Comparison of ENCODE assay signal across 8 mouse cellular contexts in the genomic region with DNA sequence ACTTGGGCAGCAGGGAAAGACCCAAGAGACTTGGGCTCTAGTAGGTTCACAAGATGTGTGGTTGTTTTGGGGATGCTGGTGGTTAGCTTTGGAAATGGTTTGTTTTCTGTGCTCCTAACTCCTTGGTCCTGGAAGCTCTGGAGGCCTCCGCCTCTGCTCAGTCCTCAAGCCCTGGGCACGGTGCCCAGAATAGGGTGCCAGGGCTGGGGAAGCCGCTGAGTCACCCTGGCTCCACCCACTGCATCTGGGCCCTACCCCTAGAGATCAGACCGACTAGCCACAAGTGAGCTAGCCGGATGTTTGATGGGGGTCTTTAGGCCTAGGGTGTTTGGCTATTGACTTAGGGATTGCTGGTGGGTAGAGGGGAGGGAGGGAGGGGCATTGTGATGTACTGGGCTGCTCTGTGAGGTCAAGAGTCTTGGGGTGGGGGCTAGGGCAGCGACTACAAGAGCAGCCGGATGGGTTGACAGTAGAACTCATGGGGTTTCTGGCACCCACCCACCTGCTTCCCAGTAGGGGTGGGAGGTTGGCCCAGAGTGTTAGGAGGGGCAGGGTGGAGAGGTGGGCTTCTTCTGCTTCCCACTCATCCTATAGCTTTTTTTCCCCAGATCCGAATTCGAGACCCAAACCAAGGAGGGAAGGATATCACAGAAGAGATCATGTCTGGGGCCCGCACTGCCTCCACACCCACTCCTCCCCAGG. TPM values are rescaled to one million over a fixed set of nuclear protein-coding genes. Genes with fewer than 3 reads are reported as not detected.
DNase-seq lines count a peak whose midpoint lies in the region; ATAC-seq and TF ChIP-seq lines count a peak whose summit lies in the region.

No protein-coding gene starts in this region.

- no peak overlapping the region for H3K27ac ChIP-seq in kidney, embryonic 14.5 days (ENCODE audit: low read depth, low read length)
- H3K27ac ChIP-seq in lung, postnatal 0 days (ENCODE audit: low read length) = peak overlapping the region; percentile 73
- H3K27ac ChIP-seq in stomach, postnatal 0 days (replicated peaks) = peak overlapping the region; percentile 78
- no peak overlapping the region for H3K27ac ChIP-seq in hindbrain, embryonic 14.5 days

- peak; percentile 81 for DNase-seq in kidney, adult 18-20 months
- peak; percentile 90 for DNase-seq in gastrocnemius, postnatal 14 days
- peak; percentile 58 to 73 for DNase-seq in kidney, postnatal 4 days
- peak; percentile 94 for DNase-seq in lung, postnatal 0 days (ENCODE audit: low spot score)
- DNase-seq in stomach, postnatal 0 days (ENCODE audit: low spot score) = peak; percentile 94
- no peak for DNase-seq in hindbrain, embryonic 14.5 days (ENCODE audit: low spot score)

- H3K9me3 ChIP-seq in kidney, embryonic 14.5 days (ENCODE audit: control insufficient read depth, low read length) = no peaks in the 10 kb centered on the region
- no peaks in the 10 kb centered on the region for H3K9me3 ChIP-seq in lung, postnatal 0 days (ENCODE audit: low read length)
- no peaks in the 10 kb centered on the region for H3K9me3 ChIP-seq in stomach, postnatal 0 days (ENCODE audit: control insufficient read depth, low read length)
- no peaks in the 10 kb centered on the region for H3K9me3 ChIP-seq in hindbrain, embryonic 14.5 days (ENCODE audit: control insufficient read depth, low read length)

- H3K9ac ChIP-seq in kidney, embryonic 14.5 days (ENCODE audit: low read depth, low read length) = no peak overlapping the region
- H3K9ac ChIP-seq in lung, postnatal 0 days (replicated peaks; ENCODE audit: low read depth) = 0 out of 2 replicates have a peak overlapping the region, but pooled peaks have one; percentile 2
- H3K9ac ChIP-seq in stomach, postnatal 0 days (ENCODE audit: low read length) = peak overlapping the region; percentile 23; the same call in 1 of the 2 replicates
- H3K9ac ChIP-seq in hindbrain, embryonic 14.5 days = no peak overlapping the region

- WGBS in kidney, embryonic 14.5 days = 88% methylated on average over 10 of the region's 10 CpGs
- 57% methylated on average over 10 of the region's 10 CpGs for WGBS in lung, postnatal 0 days
- WGBS in stomach, postnatal 0 days = 55% methylated on average over 10 of the region's 10 CpGs
- WGBS in hindbrain, embryonic 14.5 days = 68% methylated on average over 10 of the region's 10 CpGs

- ATAC-seq in kidney, embryonic 14.5 days (ENCODE audit: low FRiP score, low TSS enrichment) = no peak
- ATAC-seq in cerebellum, adult (ENCODE audit: insufficient number of reproducible peaks, low FRiP score, low TSS enrichment) = 0 out of 2 replicates have a peak, but pooled peaks have one; percentile 45
- ATAC-seq in lung, postnatal 0 days = peak; percentile 87
- ATAC-seq in stomach, postnatal 0 days (ENCODE audit: low FRiP score, low TSS enrichment) = peak; percentile 87
- no peak for ATAC-seq in hindbrain, embryonic 14.5 days (ENCODE audit: low FRiP score)

- H3K27me3 ChIP-seq in kidney, embryonic 14.5 days (ENCODE audit: control insufficient read depth, insufficient read depth, low read length) = no peaks in the 10 kb centered on the region
- H3K27me3 ChIP-seq in lung, postnatal 0 days (replicated peaks; ENCODE audit: insufficient read depth, low read length) = no peaks in the 10 kb centered on the region
- H3K27me3 ChIP-seq in stomach, postnatal 0 days (ENCODE audit: control insufficient read depth, insufficient read depth, low read length) = no peaks in the 10 kb centered on the region
- no peaks in the 10 kb centered on the region for H3K27me3 ChIP-seq in hindbrain, embryonic 14.5 days (ENCODE audit: control insufficient read depth, insufficient read depth, low read length)

- H3K4me1 ChIP-seq in kidney, embryonic 14.5 days (ENCODE audit: control insufficient read depth, insufficient read depth, low read length) = peaks cover 7% of the 10 kb centered on the region; the same call in 1 of the 2 replicates
- peaks cover 14% of the 10 kb centered on the region for H3K4me1 ChIP-seq in lung, postnatal 0 days (ENCODE audit: insufficient read depth, low read depth, low read length)
- H3K4me1 ChIP-seq in stomach, postnatal 0 days (replicated peaks; ENCODE audit: control insufficient read depth, insufficient read depth) = peaks cover 3% of the 10 kb centered on the region; the same call in 1 of the 2 replicates
- H3K4me1 ChIP-seq in hindbrain, embryonic 14.5 days (replicated peaks; ENCODE audit: control insufficient read depth, insufficient read depth, low read length) = peaks cover 15% of the 10 kb centered on the region

- peaks cover 83% of the 10 kb centered on the region for H3K36me3 ChIP-seq in kidney, embryonic 14.5 days (ENCODE audit: control insufficient read depth, insufficient read depth, low read length)
- H3K36me3 ChIP-seq in lung, postnatal 0 days (ENCODE audit: insufficient read depth, low read length) = peaks cover 43% of the 10 kb centered on the region
- peaks cover 52% of the 10 kb centered on the region for H3K36me3 ChIP-seq in stomach, postnatal 0 days (ENCODE audit: control insufficient read depth, insufficient read depth, low read length)
- peaks cover 85% of the 10 kb centered on the region for H3K36me3 ChIP-seq in hindbrain, embryonic 14.5 days (replicated peaks; ENCODE audit: control insufficient read depth, insufficient read depth)

- no peak for TF ChIP-seq EP300 in lung, postnatal 0 days (IDR thresholded peaks at IDR 0.05)
- no peak for TF ChIP-seq EP300 in stomach, postnatal 0 days (optimal IDR thresholded peaks at IDR 0.05)

- no peak for TF ChIP-seq CTCF in lung, postnatal 0 days (IDR thresholded peaks at IDR 0.05)
- TF ChIP-seq CTCF in stomach, postnatal 0 days (IDR thresholded peaks at IDR 0.05; ENCODE audit: low read depth) = no peak

- H3K4me2 ChIP-seq in kidney, embryonic 14.5 days (replicated peaks; ENCODE audit: low read depth, low read length) = no peak overlapping the region
- no peak overlapping the region for H3K4me2 ChIP-seq in lung, postnatal 0 days (replicated peaks; ENCODE audit: low read depth, low read length)
- peak overlapping the region; percentile 31; the same call in 1 of the 2 replicates for H3K4me2 ChIP-seq in stomach, postnatal 0 days (replicated peaks; ENCODE audit: low read depth)
- H3K4me2 ChIP-seq in hindbrain, embryonic 14.5 days (replicated peaks) = no peak overlapping the region

- intact Hi-C loops in gastrocnemius, postnatal 14 days (cut with DNase I; ENCODE audit: low total_unique reads) = no loop called here

- no peak overlapping the region for H3K4me3 ChIP-seq in kidney, embryonic 14.5 days (ENCODE audit: low read length)
- H3K4me3 ChIP-seq in lung, postnatal 0 days (ENCODE audit: low read depth, low read length) = no peak overlapping the region
- peak overlapping the region; percentile 4; the same call in 1 of the 2 replicates for H3K4me3 ChIP-seq in stomach, postnatal 0 days (ENCODE audit: low read depth, low read length)
- no peak overlapping the region for H3K4me3 ChIP-seq in hindbrain, embryonic 14.5 days (replicated peaks; ENCODE audit: low read length)

RNA-seq across cellular contexts. Expression of a gene that starts 10.0 kb away (rescaled TPM):
- polyA plus RNA-seq in kidney, embryonic 14.5 days (2014; fragmentation: Nextera tagmentation; extraction: Ambion mirVana) = 131 and 213 TPM in 2 replicates
- 100 to 1,000 TPM; 303 to 309 TPM for total RNA-seq in gastrocnemius, postnatal 14 days (2021)
- 73.5 and 78.7 TPM in 2 replicates for polyA plus RNA-seq in lung, postnatal 0 days (2015; fragmentation: Nextera tagmentation; extraction: Ambion mirVana)
- 83.8 and 86.1 TPM in 2 replicates for polyA plus RNA-seq in stomach, postnatal 0 days (2015; fragmentation: Nextera tagmentation; extraction: Ambion mirVana)
- 124 and 130 TPM in 2 replicates for polyA plus RNA-seq in hindbrain, embryonic 14.5 days (2014; fragmentation: Nextera tagmentation; extraction: Ambion mirVana)

RNA-seq across cellular contexts. Expression of a gene that starts 14.9 kb away (rescaled TPM):
- polyA plus RNA-seq in kidney, embryonic 14.5 days (2014; fragmentation: Nextera tagmentation; extraction: Ambion mirVana) = 3.8 and 5.5 TPM in 2 replicates
- total RNA-seq in gastrocnemius, postnatal 14 days (2021) = 10 to 100 TPM; 28.7 to 34.5 TPM
- 8.4 and 8.9 TPM in 2 replicates for polyA plus RNA-seq in lung, postnatal 0 days (2015; fragmentation: Nextera tagmentation; extraction: Ambion mirVana)
- polyA plus RNA-seq in stomach, postnatal 0 days (2015; fragmentation: Nextera tagmentation; extraction: Ambion mirVana) = 6.7 and 7.0 TPM in 2 replicates
- 41.8 and 44.2 TPM in 2 replicates for polyA plus RNA-seq in hindbrain, embryonic 14.5 days (2014; fragmentation: Nextera tagmentation; extraction: Ambion mirVana)

RNA-seq across cellular contexts. Expression of a gene that starts 26.7 kb away (rescaled TPM):
- polyA plus RNA-seq in kidney, embryonic 14.5 days (2014; fragmentation: Nextera tagmentation; extraction: Ambion mirVana) = 208 and 355 TPM in 2 replicates
- total RNA-seq in gastrocnemius, postnatal 14 days (2021) = 100 to 1,000 TPM; 158 to 159 TPM
- polyA plus RNA-seq in lung, postnatal 0 days (2015; fragmentation: Nextera tagmentation; extraction: Ambion mirVana) = 146 and 150 TPM in 2 replicates
- 172 and 177 TPM in 2 replicates for polyA plus RNA-seq in stomach, postnatal 0 days (2015; fragmentation: Nextera tagmentation; extraction: Ambion mirVana)
- polyA plus RNA-seq in hindbrain, embryonic 14.5 days (2014; fragmentation: Nextera tagmentation; extraction: Ambion mirVana) = 329 and 358 TPM in 2 replicates

RNA-seq across cellular contexts. Expression of a gene that starts 39.3 kb away (rescaled TPM):
- 147 and 172 TPM in 2 replicates for polyA plus RNA-seq in kidney, embryonic 14.5 days (2014; fragmentation: Nextera tagmentation; extraction: Ambion mirVana)
- 10 to 100 TPM; 10.9 to 14.1 TPM for total RNA-seq in gastrocnemius, postnatal 14 days (2021)
- polyA plus RNA-seq in lung, postnatal 0 days (2015; fragmentation: Nextera tagmentation; extraction: Ambion mirVana) = 37.5 and 48.2 TPM in 2 replicates
- polyA plus RNA-seq in stomach, postnatal 0 days (2015; fragmentation: Nextera tagmentation; extraction: Ambion mirVana) = 59.5 and 60.4 TPM in 2 replicates
- 93.2 and 95.9 TPM in 2 replicates for polyA plus RNA-seq in hindbrain, embryonic 14.5 days (2014; fragmentation: Nextera tagmentation; extraction: Ambion mirVana)

RNA-seq across cellular contexts. Expression of a gene that starts 39.4 kb away (rescaled TPM):
- polyA plus RNA-seq in kidney, embryonic 14.5 days (2014; fragmentation: Nextera tagmentation; extraction: Ambion mirVana) = 15.5 and 17.3 TPM in 2 replicates
- 1 to 10 TPM; 2.3 to 2.7 TPM for total RNA-seq in gastrocnemius, postnatal 14 days (2021)
- polyA plus RNA-seq in lung, postnatal 0 days (2015; fragmentation: Nextera tagmentation; extraction: Ambion mirVana) = 1.8 and 1.9 TPM in 2 replicates
- 8.4 and 10.7 TPM in 2 replicates for polyA plus RNA-seq in stomach, postnatal 0 days (2015; fragmentation: Nextera tagmentation; extraction: Ambion mirVana)
- 28.7 and 32.1 TPM in 2 replicates for polyA plus RNA-seq in hindbrain, embryonic 14.5 days (2014; fragmentation: Nextera tagmentation; extraction: Ambion mirVana)

Comparison
In these comparisons a context has a peak if more than half of its experiments do, and no peak if none do; other contexts are left out.
1. ATAC-seq: peak in cerebellum, adult (single experiment), lung, postnatal 0 days (single experiment) and stomach, postnatal 0 days (single experiment); none in kidney, embryonic 14.5 days (single experiment) and hindbrain, embryonic 14.5 days (single experiment).
2. H3K27ac ChIP-seq: peak in lung, postnatal 0 days (single experiment) and stomach, postnatal 0 days (single experiment); none in kidney, embryonic 14.5 days (single experiment) and hindbrain, embryonic 14.5 days (single experiment).
3. H3K9ac ChIP-seq: peak in lung, postnatal 0 days (single experiment) and stomach, postnatal 0 days (single experiment); none in kidney, embryonic 14.5 days (single experiment) and hindbrain, embryonic 14.5 days (single experiment).